ENCODE assay signal across 11 mouse cellular contexts in genomic region chr6:117351846-117352245, GRCm38 (mm10).
"Had no signal": no experiment of that assay in that cellular context is flagged by ENCODE, and none has a peak within 500 bp of the region (broad histone marks: within the 10 kb centered on the region; RNA-seq: fewer than 3 reads in every experiment).

No protein-coding gene starts in this region.

- H3K9ac ChIP-seq: limb, embryonic 13.5 days; liver, embryonic 13.5 days had no signal

- H3K9me3 ChIP-seq: limb, embryonic 13.5 days; liver, embryonic 13.5 days had no signal

- H3K27ac ChIP-seq: limb, embryonic 13.5 days; liver, embryonic 13.5 days; stomach, postnatal 0 days had no signal

- H3K36me3 ChIP-seq: limb, embryonic 13.5 days; liver, embryonic 13.5 days had no signal

- DNase-seq: kidney, postnatal 14 days; left cerebral cortex, postnatal 4 days; liver, embryonic 13.5 days; lung, adult 2 months; lung, postnatal 14 days; lung, postnatal 4 days; midbrain, embryonic 14.5 days; thymus, postnatal 25 days had no signal

- H3K4me1 ChIP-seq: limb, embryonic 13.5 days; liver, embryonic 13.5 days had no signal

- H3K27me3 ChIP-seq: limb, embryonic 13.5 days; liver, embryonic 13.5 days had no signal

- H3K4me3 ChIP-seq: limb, embryonic 13.5 days; liver, embryonic 13.5 days had no signal

- H3K4me2 ChIP-seq: limb, embryonic 13.5 days; liver, embryonic 13.5 days; midbrain, embryonic 11.5 days had no signal
